Mouse (Mus musculus) embryonic facial prominence, embryonic 11.5 days (tissue): Measurements from ENCODE around the gene Znrd1. TPM values are rescaled to one million over a fixed set of nuclear protein-coding genes. Genes with fewer than 3 reads are reported as not detected.

Experiments used
- ATAC-seq: fragments of 200-750 bp; cut with Nextera tagmentation; replicated peaks from 2 replicates; pipeline ENCODE4 v1.8.0; 2017; ENCODE audit warnings: low read depth; ENCODE audit not compliant: insufficient number of reproducible peaks, low FRiP score, low TSS enrichment
- DNase-seq: peaks from one replicate; pipeline ENCODE4 v3.0.0-alpha.2; 2015; ENCODE audit warnings: low spot score
- H3K27ac ChIP-seq: fragments of 300-500 bp; sonication (generic); replicated peaks from 2 replicates; pipeline ENCODE4 v1.5.1; 2014; ENCODE audit warnings: mild to moderate bottlenecking, low read depth, low read length, control low read depth
- H3K27me3 ChIP-seq: fragments of 300-500 bp; sonication (generic); 2 replicates; pipeline ENCODE4 v1.6.1; 2014; ENCODE audit warnings: mild to moderate bottlenecking, low read length, moderate library complexity, mixed read lengths; ENCODE audit not compliant: control insufficient read depth, insufficient read depth
- H3K36me3 ChIP-seq: fragments of 300-500 bp; sonication (generic); replicated peaks from 2 replicates; pipeline ENCODE4 v1.6.1; 2014; ENCODE audit warnings: low read depth, mild to moderate bottlenecking, low read length, moderate library complexity, mixed read lengths; ENCODE audit not compliant: control insufficient read depth, insufficient read depth
- H3K4me1 ChIP-seq: fragments of 300-500 bp; sonication (generic); 2 replicates; pipeline ENCODE4 v1.6.1; 2014; ENCODE audit warnings: low read length, mixed read lengths; ENCODE audit not compliant: control insufficient read depth, insufficient read depth
- H3K4me2 ChIP-seq: fragments of 300-500 bp; sonication (generic); 2 replicates; pipeline ENCODE4 v1.6.1; 2014; ENCODE audit warnings: low read depth, mild to moderate bottlenecking, control low read depth, low read length, moderate library complexity
- H3K4me3 ChIP-seq: fragments of 300-500 bp; sonication (generic); 2 replicates; pipeline ENCODE4 v1.5.1; 2014; ENCODE audit warnings: low read depth, low read length, control low read depth
- H3K9ac ChIP-seq: fragments of 300-500 bp; sonication (generic); replicated peaks from 2 replicates; pipeline ENCODE4 v1.6.1; 2014; ENCODE audit warnings: mild to moderate bottlenecking, control low read depth, low read length
- H3K9me3 ChIP-seq: fragments of 300-500 bp; sonication (generic); replicated peaks from 2 replicates; pipeline ENCODE4 v1.6.1; 2016; ENCODE audit warnings: mild to moderate bottlenecking, low read length, inconsistent platforms, mixed read lengths; ENCODE audit not compliant: control insufficient read depth
- WGBS: fragments of 180-500 bp; shearing (Covaris S2); extraction: QIAGEN DNeasy Blood & Tissue Kit; methylation state at CpG from one replicate; pipeline ENCODE4 v1.1.7; 2014; 5-methylcytosine and 5-hydroxymethylcytosine counted together
- polyA plus RNA-seq: library from polyadenylated mRNA; unstranded; fragments of >200 nt; fragmentation: Nextera tagmentation; extraction: Ambion mirVana; gene quantifications from 2 replicates; pipeline ENCODE4 v1.2.1, GENCODE M21; 2014

The Znrd1 gene
- polyA plus RNA-seq, 1 experiment from 2014 or later, result 96.7 TPM

DNA sequence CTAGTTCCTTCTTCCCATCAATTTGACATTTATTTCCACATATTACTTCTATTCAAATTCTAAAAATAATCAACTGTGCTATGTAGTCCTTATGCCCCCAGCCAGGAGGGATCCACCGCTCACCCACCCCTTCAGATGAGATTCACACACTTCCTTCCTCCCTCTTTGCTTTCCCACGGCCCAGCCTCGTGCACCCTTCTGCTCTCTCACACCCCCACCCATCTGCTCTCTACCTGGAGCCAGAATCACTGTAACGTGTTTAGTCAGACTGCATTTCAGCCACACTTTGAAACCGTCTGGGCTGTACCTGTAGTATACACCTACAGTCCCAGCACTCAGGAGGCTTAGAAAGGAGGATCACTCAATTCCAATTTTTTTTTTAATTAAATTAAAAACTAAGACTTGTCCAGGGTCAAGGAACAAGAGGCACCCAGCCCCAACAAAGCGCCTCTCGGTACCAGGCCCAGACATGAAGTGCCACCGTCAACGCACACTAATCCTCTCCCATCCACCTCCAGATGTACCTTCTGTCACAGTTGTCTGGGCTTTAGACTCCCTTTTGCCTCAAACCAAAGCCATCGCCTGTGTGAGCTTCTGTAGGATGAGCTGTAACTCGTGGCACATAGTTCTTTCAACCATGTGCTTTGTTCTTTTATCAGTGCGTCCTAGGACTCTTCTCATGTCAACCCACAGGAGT is 29.0 kb downstream of the Znrd1 start:
- Histone ChIP-seq H3K9ac (no peak overlapping the region), H3K27ac (no peak overlapping the region), H3K9me3 (no peaks in the 10 kb centered on the region), H3K4me3 (no peak overlapping the region), H3K36me3 (no peaks in the 10 kb centered on the region), H3K4me1 (no peaks in the 10 kb centered on the region), H3K27me3 (no peaks in the 10 kb centered on the region), H3K4me2 (no peak overlapping the region)
- no peak for DNase-seq
- WGBS, result 82% methylated on average over 12 of the region's 12 CpGs
- no peak for ATAC-seq

DNA sequence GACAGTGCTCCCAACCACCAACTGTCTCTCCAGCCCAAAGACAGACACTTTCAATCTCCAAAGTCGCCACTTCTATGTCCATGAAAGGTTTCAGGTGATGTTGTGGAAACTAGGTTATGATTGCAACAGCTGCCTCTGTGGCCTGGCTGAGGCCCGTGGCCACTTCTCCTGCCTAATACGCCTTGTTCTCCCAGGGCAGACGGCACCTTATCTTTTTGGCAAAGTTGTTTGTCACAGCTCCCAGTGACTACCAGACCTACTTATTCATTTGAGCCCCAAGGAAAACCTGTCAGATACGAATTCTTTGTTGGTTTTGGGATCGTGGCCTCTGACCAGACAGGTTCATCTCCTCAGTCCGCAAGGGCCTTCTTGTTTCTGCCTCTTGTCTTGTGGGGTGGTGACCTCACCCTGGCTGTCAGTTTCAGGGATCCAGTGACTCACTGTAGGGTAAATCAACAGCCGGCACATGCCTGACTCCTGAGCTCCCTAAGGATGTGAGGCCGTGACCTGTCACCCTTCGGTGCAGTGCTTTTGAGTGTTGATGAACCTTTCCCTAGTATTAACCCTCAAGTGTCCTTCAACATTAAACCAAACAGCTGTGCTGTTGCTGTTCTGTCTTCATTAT is 30.8 kb downstream of the Znrd1 start:
- ATAC-seq (no peak), DNase-seq (no peak)
- Histone ChIP-seq H3K4me2 (no peak overlapping the region), H3K4me3 (no peak overlapping the region), H3K36me3 (no peaks in the 10 kb centered on the region), H3K27ac (no peak overlapping the region), H3K9me3 (no peaks in the 10 kb centered on the region), H3K9ac (no peak overlapping the region), H3K4me1 (no peaks in the 10 kb centered on the region), H3K27me3 (no peaks in the 10 kb centered on the region)
- 52% methylated on average over 10 of the region's 10 CpGs for WGBS

DNA sequence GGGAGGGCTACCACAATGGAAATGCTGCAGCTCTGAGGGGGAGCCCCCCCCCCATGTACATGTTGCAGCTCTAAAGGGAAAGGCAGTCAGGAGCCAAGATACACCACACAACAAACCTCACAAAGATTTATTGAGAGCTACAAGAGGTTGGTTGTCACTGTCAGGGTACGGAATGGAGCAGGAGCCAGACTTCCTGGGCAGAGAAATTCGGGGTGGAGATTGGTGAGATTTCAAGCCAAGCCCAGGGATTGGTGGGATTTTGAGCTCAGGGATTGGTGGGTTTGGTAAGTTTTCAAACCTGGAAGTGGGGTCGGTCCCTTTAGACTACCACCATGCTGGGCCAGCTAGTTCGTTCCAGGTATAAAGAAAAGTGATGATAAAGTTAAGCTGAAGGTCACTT is 34.9 kb downstream of the Znrd1 start:
- Histone ChIP-seq H3K9ac (no peak overlapping the region), H3K4me1 (no peaks in the 10 kb centered on the region), H3K36me3 (no peaks in the 10 kb centered on the region), H3K27ac (no peak overlapping the region), H3K9me3 (no peaks in the 10 kb centered on the region), H3K4me3 (no peak overlapping the region), H3K27me3 (no peaks in the 10 kb centered on the region), H3K4me2 (no peak overlapping the region)
- 67% methylated on average over 4 of the region's 4 CpGs for WGBS
- no peak for DNase-seq
- ATAC-seq, result no peak

DNA sequence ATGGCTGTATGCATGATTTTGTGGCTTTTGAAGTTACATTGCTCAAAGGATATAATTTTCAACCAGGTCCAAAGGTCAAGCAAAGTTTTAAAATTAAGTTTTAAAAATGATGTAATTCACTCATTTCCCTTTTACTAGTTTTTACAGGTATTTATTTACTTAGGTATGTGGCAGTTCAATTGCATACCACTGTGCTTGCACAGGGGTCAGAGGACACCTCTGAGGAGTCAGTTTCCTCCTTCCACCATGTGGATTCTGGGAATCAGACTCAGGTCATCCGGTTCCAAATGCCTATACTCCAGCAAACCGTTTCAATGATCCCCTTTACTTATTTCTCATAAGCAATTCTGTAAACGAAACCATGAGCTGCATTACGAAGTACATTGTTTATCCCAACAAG is 35.6 kb downstream of the Znrd1 start:
- H3K36me3 ChIP-seq, result no peaks in the 10 kb centered on the region
- ATAC-seq (no peak), DNase-seq (no peak)
- H3K4me2 ChIP-seq, result no peak overlapping the region
- no peak overlapping the region for H3K9ac ChIP-seq
- WGBS, result 77% methylated on average over 4 of the region's 4 CpGs
- no peaks in the 10 kb centered on the region for H3K27me3 ChIP-seq
- H3K4me1 ChIP-seq, result no peaks in the 10 kb centered on the region
- no peak overlapping the region for H3K27ac ChIP-seq
- no peak overlapping the region for H3K4me3 ChIP-seq
- H3K9me3 ChIP-seq, result no peaks in the 10 kb centered on the region

DNA sequence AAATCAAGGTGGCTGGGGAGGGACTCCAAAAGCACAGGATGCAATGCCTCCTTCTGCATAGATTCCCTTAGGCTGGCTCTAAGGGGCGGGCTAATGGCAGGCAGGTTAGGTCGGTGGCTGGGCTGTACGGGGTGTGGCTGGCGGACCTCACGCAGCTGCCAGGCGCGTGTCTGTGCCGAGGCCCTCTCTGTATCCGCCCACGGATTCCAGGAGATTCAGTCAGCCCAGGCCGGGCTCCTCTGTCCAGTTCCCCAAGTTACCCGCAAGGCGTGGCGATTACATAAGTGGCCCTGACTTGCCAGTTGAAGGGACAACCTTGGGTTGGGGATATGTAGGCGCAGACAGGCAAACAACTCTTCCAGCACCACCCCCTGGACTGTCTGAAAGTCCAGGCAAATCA is 38.1 kb downstream of the Znrd1 start:
- no peak overlapping the region for H3K9ac ChIP-seq
- no peaks in the 10 kb centered on the region for H3K36me3 ChIP-seq
- no peak overlapping the region for H3K27ac ChIP-seq
- no peaks in the 10 kb centered on the region for H3K27me3 ChIP-seq
- DNase-seq, result no peak
- H3K9me3 ChIP-seq, result no peaks in the 10 kb centered on the region
- H3K4me1 ChIP-seq, result no peaks in the 10 kb centered on the region
- WGBS, result 50% methylated on average over 15 of the region's 15 CpGs
- H3K4me2 ChIP-seq, result no peak overlapping the region
- H3K4me3 ChIP-seq, result no peak overlapping the region
- no peak for ATAC-seq

DNA sequence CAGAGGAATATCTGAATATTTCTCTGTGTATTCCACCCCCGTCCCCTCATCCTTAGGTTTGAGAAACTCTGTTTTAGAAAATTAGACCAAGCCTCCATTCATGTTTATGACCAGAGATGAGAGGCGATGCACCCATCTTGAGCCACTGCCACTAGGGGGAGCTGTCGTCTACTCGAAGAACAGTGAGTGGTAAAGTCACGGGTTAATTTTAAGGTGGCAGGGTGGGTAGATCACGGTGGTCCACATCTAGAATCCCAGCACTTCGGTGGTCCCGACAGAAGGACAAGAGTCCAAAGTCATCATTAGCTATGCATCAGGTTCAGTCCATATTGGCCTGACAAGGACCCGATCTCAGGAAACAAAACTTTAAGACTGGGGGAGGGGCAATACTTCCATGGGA is 43.3 kb downstream of the Znrd1 start:
- no peak overlapping the region for H3K4me2 ChIP-seq
- no peaks in the 10 kb centered on the region for H3K4me1 ChIP-seq
- H3K9ac ChIP-seq, result no peak overlapping the region
- H3K27ac ChIP-seq, result no peak overlapping the region
- H3K9me3 ChIP-seq, result no peaks in the 10 kb centered on the region
- H3K36me3 ChIP-seq, result no peaks in the 10 kb centered on the region
- no peaks in the 10 kb centered on the region for H3K27me3 ChIP-seq
- peak; percentile 70 for DNase-seq
- WGBS, result 13% methylated on average over 9 of the region's 9 CpGs
- H3K4me3 ChIP-seq, result no peak overlapping the region
- no peak for ATAC-seq

DNA sequence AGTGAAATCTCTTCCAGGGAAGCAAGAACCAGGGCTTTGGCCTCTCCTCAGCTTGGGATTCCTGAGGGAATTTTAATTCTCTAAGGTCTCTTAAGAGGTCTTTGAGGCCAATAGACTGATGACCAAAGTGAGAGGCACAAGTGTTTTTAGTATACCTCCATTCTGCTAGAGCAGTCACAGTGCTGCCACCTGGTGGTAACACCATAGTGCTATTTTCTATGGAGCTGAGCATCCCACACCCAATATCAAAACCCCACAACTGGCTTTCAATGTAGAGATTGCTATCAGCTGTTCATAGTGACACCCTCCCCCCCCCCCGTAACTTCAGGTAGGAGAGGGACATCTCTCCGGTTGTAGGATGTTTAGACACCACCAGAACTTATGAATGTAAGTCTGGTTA is 44.3 kb downstream of the Znrd1 start:
- Histone ChIP-seq H3K4me2 (no peak overlapping the region), H3K9ac (no peak overlapping the region), H3K9me3 (no peaks in the 10 kb centered on the region), H3K27me3 (no peaks in the 10 kb centered on the region), H3K4me3 (no peak overlapping the region), H3K4me1 (no peaks in the 10 kb centered on the region), H3K27ac (no peak overlapping the region), H3K36me3 (no peaks in the 10 kb centered on the region)
- DNase-seq (peak; percentile 85), ATAC-seq (no peak)
- WGBS, result 15% methylated on average over 2 of the region's 2 CpGs

DNA sequence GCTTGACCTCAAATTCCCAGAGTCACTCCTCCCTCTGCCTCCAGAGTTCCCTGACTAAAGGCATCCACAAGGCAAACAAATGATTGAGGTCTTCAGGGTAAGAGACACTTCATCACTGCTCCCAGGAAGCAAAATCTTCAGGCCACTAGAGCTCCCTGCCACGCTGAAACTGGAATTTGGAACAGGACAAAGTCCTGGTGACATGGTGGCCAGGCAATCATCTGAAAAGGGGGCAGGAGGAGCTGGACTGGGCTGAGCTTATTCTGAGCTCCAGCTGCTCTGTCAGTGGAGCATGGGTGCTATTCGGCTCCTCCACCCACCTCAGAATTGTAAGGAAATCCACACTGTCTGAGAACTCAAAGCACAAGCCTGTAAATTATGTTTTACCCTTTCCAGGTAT is 46.3 kb downstream of the Znrd1 start:
- H3K9ac ChIP-seq, result no peak overlapping the region
- no peaks in the 10 kb centered on the region for H3K36me3 ChIP-seq
- no peak overlapping the region for H3K4me3 ChIP-seq
- ATAC-seq (no peak), DNase-seq (no peak)
- H3K9me3 ChIP-seq, result no peaks in the 10 kb centered on the region
- no peaks in the 10 kb centered on the region for H3K27me3 ChIP-seq
- no peaks in the 10 kb centered on the region for H3K4me1 ChIP-seq
- 53% methylated on average over 2 of the region's 2 CpGs for WGBS
- no peak overlapping the region for H3K27ac ChIP-seq
- H3K4me2 ChIP-seq, result no peak overlapping the region
